Mouse (Mus musculus): ENCODE measurements around the gene Phf21a.

DNA sequence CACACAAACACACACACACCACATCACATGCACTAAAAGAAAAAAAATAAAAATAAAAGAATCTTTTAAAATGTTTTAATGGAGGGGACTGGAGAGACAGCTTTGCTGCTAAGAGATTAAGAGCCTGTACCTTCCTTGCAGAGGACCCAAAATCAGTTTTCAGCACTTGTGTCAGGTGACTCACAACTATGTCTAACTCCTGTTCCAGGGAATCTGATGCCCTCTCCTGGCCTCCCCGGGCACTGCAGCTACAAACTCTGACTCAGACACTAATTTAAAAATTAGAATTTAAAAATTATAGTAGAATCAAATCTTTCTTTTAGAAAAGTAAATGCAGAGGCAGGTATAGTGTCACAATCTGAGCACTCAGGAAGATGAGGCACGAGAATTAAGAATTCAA, 229.8 kb downstream of the Phf21a start:
- no peak for TF ChIP-seq NANOG (IDR thresholded peaks at IDR 0.05; ENCODE audit: borderline replicate concordance, low read length)
- peak; percentile 88 for TF ChIP-seq CTCF (conservative IDR thresholded peaks at IDR 0.05; ENCODE audit: low read length)

Data from E14TG2a.4 (cell line).